Comparison of ENCODE assay signal across 10 mouse cellular contexts in genomic region chr5:117502611-117503010, GRCm38 (mm10).
DNase-seq lines count a peak whose midpoint lies in the region; ATAC-seq and TF ChIP-seq lines count a peak whose summit lies in the region.
"Had no signal": no experiment of that assay in that cellular context is flagged by ENCODE, and none has a peak within 500 bp of the region (broad histone marks: within the 10 kb centered on the region; RNA-seq: fewer than 3 reads in every experiment).

No protein-coding gene starts in this region.

- TF ChIP-seq CTCF in liver, postnatal 0 days (IDR thresholded peaks at IDR 0.05; ENCODE audit: low read depth): peak; percentile 83
- TF ChIP-seq CTCF in ES-Bruce4 (IDR thresholded peaks at IDR 0.05; ENCODE audit: low read depth, low read length): peak; percentile 95

- H3K4me3 ChIP-seq in liver, postnatal 0 days (ENCODE audit: low read depth, low read length): no peak overlapping the region
- H3K4me3 ChIP-seq in ES-Bruce4 (ENCODE audit: low read depth, low read length): no peak overlapping the region
- H3K4me3 ChIP-seq in midbrain, embryonic 14.5 days (replicated peaks; ENCODE audit: low read depth, low read length): no peak overlapping the region
- H3K4me3 ChIP-seq: neural tube, embryonic 13.5 days had no signal

- no peaks in the 10 kb centered on the region for H3K4me1 ChIP-seq in liver, postnatal 0 days (ENCODE audit: insufficient read depth)
- no peaks in the 10 kb centered on the region for H3K4me1 ChIP-seq in ES-Bruce4 (ENCODE audit: control insufficient read depth, insufficient read depth, low read length)
- H3K4me1 ChIP-seq in midbrain, embryonic 14.5 days (ENCODE audit: control insufficient read depth, insufficient read depth, low read length): no peaks in the 10 kb centered on the region
- H3K4me1 ChIP-seq: neural tube, embryonic 13.5 days had no signal

- no peak overlapping the region for H3K4me2 ChIP-seq in liver, postnatal 0 days (ENCODE audit: low read depth, low read length)
- no peak overlapping the region for H3K4me2 ChIP-seq in midbrain, embryonic 14.5 days (ENCODE audit: low read length)
- H3K4me2 ChIP-seq: neural tube, embryonic 13.5 days had no signal

- no peak for TF ChIP-seq EP300 in liver, postnatal 0 days (IDR thresholded peaks at IDR 0.05; ENCODE audit: low read depth)
- no peak for TF ChIP-seq EP300 in ES-Bruce4 (IDR thresholded peaks at IDR 0.05; ENCODE audit: insufficient read depth, low read depth, low read length)

- intact Hi-C loops in heart, postnatal 14 days (cut with DNase I): no loop called here

- no peak for TF ChIP-seq POLR2A in ES-Bruce4 (IDR thresholded peaks at IDR 0.05; ENCODE audit: insufficient read depth, low read length)

- peak; percentile 56 to 70 for DNase-seq in cerebellum, postnatal 14 days
- DNase-seq in cerebellum, adult 11 months: no peak
- DNase-seq in liver, postnatal 0 days: no peak
- DNase-seq in liver: no peak
- DNase-seq in naive thymus-derived CD4-positive, alpha-beta T cell, adult 2 months (ENCODE audit: low read depth): peak; percentile 60
- no peak for DNase-seq in midbrain, embryonic 14.5 days
- no peak for DNase-seq in heart, postnatal 14 days
- DNase-seq: layer of hippocampus, adult 9-11 months had no signal

- H3K9ac ChIP-seq in liver, postnatal 0 days (replicated peaks): no peak overlapping the region
- no peak overlapping the region for H3K9ac ChIP-seq in ES-Bruce4 (ENCODE audit: low read depth, poor library complexity, severe bottlenecking)
- no peak overlapping the region for H3K9ac ChIP-seq in midbrain, embryonic 14.5 days (replicated peaks; ENCODE audit: low read length)
- H3K9ac ChIP-seq: neural tube, embryonic 13.5 days had no signal

- no peaks in the 10 kb centered on the region for H3K9me3 ChIP-seq in liver, postnatal 0 days (ENCODE audit: low read length)
- no peaks in the 10 kb centered on the region for H3K9me3 ChIP-seq in ES-Bruce4 (replicated peaks; ENCODE audit: control insufficient read depth, insufficient read depth, low read length, poor library complexity, severe bottlenecking)
- no peaks in the 10 kb centered on the region for H3K9me3 ChIP-seq in midbrain, embryonic 14.5 days (ENCODE audit: control insufficient read depth, low read length)
- H3K9me3 ChIP-seq: neural tube, embryonic 13.5 days had no signal

- H3K27me3 ChIP-seq in liver, postnatal 0 days (ENCODE audit: insufficient read depth, low read length): no peaks in the 10 kb centered on the region
- H3K27me3 ChIP-seq in ES-Bruce4 (ENCODE audit: control insufficient read depth, insufficient read depth, low read length, poor library complexity, severe bottlenecking): no peaks in the 10 kb centered on the region
- no peaks in the 10 kb centered on the region for H3K27me3 ChIP-seq in midbrain, embryonic 14.5 days (ENCODE audit: control insufficient read depth, insufficient read depth, low read length)
- H3K27me3 ChIP-seq: neural tube, embryonic 13.5 days had no signal

- WGBS in liver, postnatal 0 days (ENCODE audit: insufficient replicate concordance): 82% methylated on average over 5 of the region's 5 CpGs
- 91% methylated on average over 5 of the region's 5 CpGs for WGBS in midbrain, embryonic 14.5 days

- no peaks in the 10 kb centered on the region for H3K36me3 ChIP-seq in liver, postnatal 0 days (replicated peaks; ENCODE audit: insufficient read depth, low read length)
- H3K36me3 ChIP-seq in ES-Bruce4 (ENCODE audit: control insufficient read depth, insufficient read depth, low read length, poor library complexity, severe bottlenecking): no peaks in the 10 kb centered on the region
- 0 out of 2 replicates have a peak, but pooled peaks cover 3% of the 10 kb centered on the region for H3K36me3 ChIP-seq in midbrain, embryonic 14.5 days (ENCODE audit: control insufficient read depth, insufficient read depth, low read length)

- H3K27ac ChIP-seq in liver, postnatal 0 days (ENCODE audit: low read depth): no peak overlapping the region
- H3K27ac ChIP-seq in ES-Bruce4 (ENCODE audit: insufficient read depth, low read length): no peak overlapping the region
- no peak overlapping the region for H3K27ac ChIP-seq in midbrain, embryonic 14.5 days (replicated peaks; ENCODE audit: low read depth, low read length)
- H3K27ac ChIP-seq: neural tube, embryonic 13.5 days had no signal

- no peak for ATAC-seq in liver, postnatal 0 days
- ATAC-seq in midbrain, embryonic 14.5 days (ENCODE audit: low FRiP score, low TSS enrichment): no peak

Comparison
In these comparisons a context has a peak if more than half of its experiments do, and no peak if none do; other contexts are left out.
1. DNase-seq: peak in cerebellum, postnatal 14 days (2 of 2) and naive thymus-derived CD4-positive, alpha-beta T cell, adult 2 months (single experiment); none in cerebellum, adult 11 months (single experiment), liver, postnatal 0 days (single experiment), liver (single experiment), midbrain, embryonic 14.5 days (single experiment) and heart, postnatal 14 days (0 of 2).